Mouse (Mus musculus) spleen, postnatal 14 days (tissue): ENCODE data around the gene Snx12.

ENCODE experiments used
- DNase-seq, 2 experiments: peaks; one replicate each; pipeline ENCODE4 v3.0.0; 2021 to 2022; ENCODE audit warnings: low spot score in 2 of 2

Snx12 gene

DNA sequence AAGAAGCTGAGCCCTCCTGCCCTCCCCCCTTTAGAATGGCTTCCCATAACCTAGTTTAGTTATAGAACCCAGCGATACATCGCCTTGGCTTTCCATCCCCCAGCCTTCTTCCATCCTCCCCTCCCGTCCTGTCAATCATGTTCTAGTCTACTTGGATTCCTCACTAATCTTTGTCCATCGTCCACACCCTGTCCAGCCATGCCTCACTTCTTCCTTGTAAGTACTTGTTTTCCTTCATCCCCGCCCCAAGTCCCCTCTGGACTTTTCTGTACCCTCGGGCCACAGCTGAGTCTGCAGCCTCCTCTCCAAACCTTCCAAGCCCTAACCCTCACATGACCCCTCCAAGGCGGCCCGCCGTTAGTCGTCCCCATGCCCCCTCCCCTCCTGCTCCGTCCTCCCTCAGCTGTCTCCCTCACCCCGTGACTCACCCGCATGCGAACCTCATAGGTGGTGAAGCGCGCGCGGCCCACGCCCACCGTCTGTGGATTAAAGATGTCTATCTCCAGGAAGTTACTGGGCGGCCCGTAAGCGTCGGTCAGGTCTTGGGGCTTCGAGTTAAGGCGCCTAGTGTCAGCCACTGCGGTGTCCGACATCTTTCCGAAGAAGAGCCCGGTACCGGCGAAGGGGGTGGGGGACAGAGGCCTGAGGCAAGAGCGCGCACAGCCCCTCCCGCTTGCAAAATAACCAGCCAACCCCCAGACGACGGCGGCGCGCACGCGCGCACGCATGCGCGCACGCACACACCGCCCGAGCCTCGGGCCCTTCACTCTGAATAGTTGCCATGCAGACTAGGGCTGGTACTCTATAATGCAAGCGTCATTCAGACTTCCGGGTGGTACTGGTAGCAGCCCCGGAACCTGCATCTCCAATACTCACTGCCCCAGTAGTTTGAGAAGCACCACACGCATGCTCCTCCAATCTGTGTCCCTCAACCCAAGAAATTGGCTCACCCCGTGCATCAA, at the start of gene Snx12:
Snx12 (minus strand) TSS at position 730 of the 962 bp plus-strand sequence.
- DNase-seq = peak; percentile 55 to 67

DNA sequence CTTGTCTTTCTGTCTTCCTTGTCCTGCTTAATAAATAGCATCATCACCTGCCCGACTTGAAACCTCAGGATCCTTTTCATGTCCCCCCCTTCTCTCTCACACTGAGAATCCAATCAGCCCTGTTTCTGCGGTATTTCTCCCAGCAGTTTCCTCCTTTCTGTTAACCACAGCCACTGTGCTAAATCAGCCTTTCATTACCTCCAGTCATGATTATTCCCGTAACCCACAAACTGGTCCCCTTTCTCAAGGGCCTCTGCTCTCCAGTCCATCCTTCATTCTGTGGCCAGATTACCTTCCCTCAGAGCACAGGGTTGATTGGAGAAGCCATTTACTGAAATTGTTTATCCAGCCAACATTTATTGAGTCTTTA, 46.4 kb upstream of the Snx12 start, which contains the start of gene Gm20489:
Gm20489 (minus strand) TSS at position 269 of the 370 bp plus-strand sequence.
- DNase-seq = no peak

DNA sequence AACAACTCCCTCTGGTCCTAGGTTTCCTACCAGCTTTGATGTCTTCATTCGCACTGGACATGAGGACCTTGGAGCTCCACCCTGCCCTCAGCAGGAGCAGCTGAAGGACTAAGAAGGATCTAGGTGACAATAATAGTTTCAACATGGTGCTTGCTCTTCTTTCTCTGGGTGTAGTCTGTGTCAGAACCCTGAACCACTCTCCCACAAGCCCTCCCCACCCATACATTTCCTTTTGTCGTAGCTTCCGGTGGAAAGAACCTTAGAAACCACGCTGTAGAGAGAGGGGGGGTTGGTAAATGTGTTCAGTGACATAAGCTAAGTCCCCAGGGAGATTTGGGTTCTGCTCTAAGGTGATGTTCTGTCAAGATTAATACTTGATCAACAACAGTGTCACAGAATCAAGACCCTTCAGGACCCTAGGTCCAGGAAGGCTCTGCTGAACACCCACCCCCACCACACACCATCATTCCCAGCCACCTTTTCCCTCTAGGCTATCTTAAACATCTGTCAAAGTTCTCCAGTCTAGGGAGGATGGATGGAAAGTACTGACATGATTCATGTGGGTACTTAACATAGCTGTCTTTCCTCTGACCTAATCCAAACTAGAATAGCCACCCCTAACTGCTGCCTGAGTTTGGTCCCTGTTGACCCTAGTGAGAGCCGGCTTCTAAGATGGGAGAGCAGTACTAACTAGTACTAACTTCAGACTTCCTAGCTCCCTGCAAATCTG, 45.8 kb upstream of the Snx12 start, which contains the start of gene Il2rg:
Il2rg (minus strand) TSS at position 231 of the 730 bp plus-strand sequence.
- no peak for DNase-seq

DNA sequence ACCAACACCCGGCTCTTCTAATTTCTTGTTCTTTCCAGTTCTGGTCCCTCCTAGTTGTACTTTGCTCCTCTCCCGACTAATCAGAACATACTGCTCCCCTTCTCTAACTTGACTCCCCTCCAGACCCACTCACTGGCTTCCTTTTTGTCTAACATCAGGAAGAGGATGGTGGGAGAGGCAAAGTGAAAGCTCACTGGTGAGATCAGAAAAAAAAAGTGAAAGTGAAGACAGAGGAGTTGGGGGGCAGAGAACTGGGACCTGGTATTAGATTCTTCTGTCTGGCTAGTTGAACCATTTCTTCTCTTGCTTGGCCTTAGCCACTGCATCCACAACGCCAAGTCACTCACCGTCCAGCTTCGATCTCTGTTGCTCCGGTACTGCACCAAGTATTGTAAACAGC, 44.3 kb upstream of the Snx12 start:
- DNase-seq = no peak

DNA sequence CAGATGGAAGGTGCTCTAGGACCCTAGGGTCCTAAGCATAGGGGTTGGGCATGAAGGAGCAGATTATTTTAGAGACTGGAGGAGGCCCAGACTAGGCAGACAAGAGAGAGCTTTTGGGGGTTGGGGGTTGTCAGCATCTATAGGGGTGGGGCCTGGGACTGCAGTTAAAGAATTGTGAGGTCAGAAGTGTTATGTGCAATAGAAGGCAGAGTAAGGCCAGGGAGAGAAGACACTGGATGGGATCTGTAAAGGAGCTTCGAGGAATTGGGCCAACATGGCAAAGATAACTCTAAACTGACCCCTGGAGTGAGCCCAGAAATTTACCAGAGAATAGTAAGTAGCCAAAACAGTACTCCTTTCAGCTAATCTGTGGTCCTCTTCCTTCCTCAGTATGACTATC, 41.5 kb upstream of the Snx12 start, which contains the start of gene Gm614:
Gm614 (minus strand) TSS at position 101 of the 400 bp plus-strand sequence.
- DNase-seq = no peak

DNA sequence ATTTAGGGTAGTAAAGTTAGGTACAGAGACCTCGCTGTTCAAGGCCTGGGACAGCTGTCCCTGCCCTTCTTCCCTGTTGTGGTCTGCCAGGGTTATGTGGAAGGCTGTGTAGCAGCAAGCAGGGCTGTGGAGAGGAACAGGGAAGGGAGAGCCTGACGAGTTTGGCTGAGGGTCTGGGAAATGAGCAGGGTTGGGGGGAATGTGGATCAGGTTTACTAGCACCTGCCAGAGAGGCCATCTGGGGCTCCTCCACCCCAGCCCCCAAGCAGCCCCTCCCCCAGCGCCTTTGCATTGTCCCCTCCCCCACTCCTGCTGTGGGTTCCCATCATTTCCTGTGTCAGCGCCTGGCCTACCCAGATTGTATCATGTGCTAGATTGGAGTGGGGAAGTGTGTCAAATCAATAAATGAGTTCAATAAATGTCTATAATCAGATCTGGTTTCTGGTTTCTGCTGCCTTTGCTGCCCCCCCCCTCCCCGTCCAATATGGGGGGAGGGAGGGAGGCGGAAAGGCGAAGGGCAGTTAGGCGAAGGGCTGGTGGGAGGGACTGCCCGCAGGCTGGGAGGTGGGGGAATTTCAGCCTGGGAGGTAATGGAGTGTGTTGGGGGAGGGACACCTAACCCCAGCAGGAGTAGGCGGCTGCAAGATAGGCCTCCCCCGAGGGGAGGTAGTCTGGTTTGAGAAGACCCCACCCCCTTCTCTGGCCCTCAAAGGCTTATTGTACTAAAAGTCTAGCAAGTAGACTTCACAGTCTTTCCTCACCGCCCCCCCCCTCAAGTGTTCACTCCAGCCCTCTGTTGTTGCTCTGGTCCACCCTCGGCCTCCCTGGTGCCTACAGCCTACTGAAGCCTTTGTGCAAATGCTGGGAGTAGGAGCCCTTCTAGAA, 38.3 kb upstream of the Snx12 start:
- DNase-seq = no peak

DNA sequence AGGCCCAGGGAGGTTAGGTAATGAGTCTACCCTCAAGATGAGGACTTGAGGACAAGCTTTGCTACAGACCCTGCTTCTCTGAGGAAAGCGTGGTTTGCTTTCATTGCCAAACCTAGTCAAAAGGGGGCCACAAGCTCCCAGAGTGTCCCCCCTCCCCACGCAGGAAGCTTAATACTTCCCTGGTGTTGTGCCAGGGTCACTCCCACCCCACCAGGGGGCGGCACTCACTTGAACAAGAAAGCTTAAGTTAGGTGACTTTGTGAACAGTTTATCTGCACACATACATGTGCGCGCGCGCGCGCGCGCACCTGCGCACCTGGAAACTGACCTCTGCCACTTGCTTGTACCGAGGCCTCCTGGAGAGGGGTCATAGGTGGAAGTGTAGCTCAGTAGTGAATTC, 34.2 kb upstream of the Snx12 start:
- DNase-seq = peak in 1 of 2 experiments; percentile 28

DNA sequence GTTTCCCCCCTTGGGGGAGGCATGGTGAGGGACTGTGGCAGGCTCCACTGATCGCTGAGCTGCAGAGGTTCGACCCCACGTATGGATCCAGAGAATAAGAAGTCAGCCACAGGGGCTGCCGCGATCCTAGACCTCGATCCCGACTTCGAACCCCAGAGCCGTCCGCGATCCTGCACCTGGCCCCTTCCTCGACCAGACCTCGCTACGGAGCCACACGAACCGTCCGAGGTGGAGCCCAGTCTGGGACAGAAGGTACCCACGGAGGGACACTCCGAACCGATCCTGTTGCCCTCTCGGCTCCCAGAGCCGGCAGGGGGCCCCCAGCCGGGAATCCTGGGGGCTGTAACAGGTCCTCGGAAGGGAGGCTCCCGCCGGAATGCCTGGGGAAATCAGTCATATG, 32.4 kb upstream of the Snx12 start:
- no peak for DNase-seq

DNA sequence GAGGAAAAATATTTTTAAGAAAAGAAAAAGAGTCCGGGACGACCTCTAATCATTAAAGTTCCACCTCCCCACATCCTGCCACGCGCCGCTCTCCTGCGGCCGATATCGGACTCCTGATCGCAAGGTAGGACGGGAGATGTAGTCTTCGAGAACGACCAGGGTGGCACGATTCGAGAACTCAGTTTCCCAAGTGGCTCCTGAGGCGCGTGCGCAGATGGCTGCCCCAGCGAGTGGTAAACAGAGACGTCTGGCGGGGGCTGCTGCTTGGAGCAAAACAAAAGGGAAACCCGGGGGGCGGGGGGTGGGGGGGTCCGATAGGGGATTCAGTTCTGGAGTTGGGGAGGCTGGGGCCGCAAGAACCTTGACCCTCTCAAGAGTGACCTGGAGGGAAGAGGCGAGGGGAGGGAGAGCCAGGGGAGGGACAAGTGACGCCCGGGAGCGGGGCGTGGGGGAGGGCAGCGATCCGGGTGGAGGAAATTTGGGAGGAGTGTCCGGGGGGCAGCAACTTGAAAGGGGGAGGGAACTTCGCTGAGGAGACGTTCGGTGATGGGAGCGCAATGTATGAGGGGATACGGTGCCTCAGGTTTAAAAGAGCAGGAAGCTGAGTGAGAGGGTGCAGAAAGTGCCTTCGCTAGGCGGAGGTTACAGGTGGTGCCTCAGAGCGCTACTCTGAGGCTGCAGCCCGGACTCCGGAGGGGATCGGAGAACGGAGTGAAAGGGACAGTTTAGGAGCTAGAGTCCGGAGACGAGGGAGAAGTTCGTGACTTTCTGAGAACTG, 31.8 kb upstream of the Snx12 start, which contains the start of gene Foxo4:
Foxo4 (plus strand) TSS at position 577 of the 778 bp plus-strand sequence.
- peak; percentile 70 to 77 for DNase-seq

DNA sequence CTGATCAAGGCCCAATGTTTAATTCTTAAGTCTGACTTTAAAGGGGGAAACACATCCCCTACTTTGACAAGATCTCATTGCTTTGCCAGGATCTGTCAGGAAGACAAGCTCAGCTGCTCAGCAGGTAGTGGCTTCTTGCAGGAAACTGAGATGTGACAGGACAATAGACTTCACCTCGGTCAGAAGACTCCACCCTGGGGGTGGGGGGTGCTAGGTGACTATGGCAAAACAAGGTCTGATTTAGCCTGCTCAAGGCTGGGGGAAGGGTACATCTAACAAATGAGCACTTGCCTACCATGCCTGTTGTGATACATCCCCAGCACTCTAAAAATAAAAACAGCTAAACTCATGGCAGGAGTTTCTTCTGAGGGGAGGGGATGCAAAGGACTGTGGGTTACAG, 22.6 kb upstream of the Snx12 start:
- no peak for DNase-seq

DNA sequence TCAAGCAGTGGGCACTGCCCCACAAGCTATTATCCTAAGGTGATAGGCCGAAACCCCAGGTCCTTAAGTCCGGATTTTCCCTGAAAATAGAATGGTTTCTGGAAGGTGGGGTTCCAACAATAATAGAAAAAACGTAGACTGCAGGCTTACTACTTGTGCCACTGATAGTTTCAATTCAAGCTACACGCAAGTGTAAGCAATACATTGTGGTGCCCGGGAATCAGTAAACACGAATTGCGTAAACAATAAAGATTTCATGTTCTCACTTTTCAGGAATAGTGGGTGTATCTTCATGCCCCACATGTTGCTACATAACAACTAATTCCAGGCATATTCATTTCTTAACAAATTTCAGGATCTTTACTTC, 416 bp upstream of the Snx12 start:
- DNase-seq = no peak

DNA sequence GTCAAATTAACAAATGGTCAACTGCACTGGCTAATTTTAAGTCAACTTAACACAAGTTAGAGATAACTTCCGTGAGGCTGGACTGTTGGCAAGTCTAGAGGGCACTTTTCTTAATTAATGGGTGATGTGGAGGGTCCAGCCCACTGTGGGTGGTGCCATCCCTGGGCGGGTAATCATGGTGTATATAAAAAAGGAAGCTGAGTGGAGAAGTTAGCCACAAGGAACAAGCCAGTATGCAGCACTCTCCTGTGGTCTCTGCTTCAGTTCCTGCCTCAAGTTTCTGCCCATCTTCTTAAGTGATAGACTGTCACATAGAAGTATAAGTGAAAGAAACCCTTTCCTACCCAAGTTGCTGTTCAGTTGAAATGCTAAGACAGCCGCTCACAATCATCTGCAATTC, 33.1 kb downstream of the Snx12 start:
- no peak for DNase-seq

DNA sequence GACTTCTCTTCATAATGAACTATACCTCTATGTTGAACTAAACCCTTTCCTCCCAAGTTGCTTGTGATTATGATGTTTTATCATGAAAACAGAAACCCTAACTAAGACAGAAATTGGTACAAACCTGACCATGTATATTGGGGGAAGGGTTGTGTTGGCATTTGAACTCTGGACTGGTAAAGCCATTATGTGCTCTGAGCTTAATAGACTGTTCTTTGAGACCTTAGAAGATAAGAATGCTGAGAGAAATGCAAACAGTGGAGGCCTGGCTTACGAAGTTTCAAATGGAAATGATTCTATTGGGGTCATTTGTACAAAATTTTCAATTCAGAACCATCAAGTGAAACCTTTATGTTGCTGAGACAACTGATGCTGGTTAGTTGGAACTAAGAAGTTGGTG, 34.7 kb downstream of the Snx12 start:
- no peak for DNase-seq

DNA sequence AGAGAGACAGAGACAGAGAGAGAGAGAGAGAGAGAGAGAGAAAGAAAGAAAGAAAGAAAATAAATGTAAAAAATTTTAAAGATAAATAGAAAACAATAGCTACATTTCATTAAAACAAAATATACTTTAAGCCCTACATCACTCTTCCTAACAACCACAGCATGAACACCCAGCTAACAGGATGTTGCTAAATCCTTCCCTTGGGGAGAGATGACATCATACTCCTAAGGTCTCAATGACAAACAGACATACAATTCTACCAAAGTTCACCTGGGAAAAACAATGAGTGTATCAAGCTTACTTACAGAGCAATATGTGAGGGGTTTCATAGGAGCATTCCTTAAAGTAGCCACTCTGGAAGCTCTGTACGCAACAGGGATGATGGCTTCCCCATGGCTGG, 49.0 kb downstream of the Snx12 start:
- DNase-seq = no peak

DNA sequence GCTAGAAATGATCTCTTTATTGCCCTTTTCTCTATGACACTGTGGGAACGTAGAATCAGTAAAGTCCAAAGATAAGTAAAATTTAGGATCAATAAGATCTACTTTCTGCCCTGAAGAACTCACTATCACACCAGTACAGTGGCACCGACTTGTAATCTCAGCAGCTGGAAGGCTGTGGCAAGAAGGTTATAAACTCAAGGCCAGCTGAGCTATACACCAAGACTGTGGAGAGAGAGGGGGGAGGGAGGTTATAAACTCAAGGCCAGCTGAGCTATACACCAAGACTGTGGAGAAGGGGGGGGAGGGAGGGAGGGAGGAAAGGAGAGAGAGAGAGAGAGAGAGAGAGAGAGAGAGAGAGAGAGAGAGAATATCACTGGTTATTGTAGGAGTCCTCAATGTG, 53.9 kb downstream of the Snx12 start:
- DNase-seq = no peak

DNA sequence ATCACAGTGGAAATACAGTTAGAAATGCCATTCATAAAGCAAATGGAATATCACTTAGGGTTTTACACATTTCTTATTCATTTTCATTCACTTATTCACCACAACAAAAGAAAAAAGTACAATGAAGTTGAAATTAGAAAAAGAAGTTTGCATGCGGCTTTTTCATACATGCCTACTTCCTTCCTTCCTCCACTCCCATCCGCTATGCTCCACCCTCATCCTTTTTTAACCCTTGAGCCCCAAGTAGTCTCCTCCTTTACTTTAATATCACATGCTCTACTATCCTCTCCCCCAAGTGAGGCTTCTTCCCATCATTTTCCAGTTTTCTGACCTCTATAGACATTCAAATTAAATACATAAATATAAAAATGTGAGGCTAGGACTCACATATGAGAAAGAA, 58.6 kb downstream of the Snx12 start:
- DNase-seq = no peak

DNA sequence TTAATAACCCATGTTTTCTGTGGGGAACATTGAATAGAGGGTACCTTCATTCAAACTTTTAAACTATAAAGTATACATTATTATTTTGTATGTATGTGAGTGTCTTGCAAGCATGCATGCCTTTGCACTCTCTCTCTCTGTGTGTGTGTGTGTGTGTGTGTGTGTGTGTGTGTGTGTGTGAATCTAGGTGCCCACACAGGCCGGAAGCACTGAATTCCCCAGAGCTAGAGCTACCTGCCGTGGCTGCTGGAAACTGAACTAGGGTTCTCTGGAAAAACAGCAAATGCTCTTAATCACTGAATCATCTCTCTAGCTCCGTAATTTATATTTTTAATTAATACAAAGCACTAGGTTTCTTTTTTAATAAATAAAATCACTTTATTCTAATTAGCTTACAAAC, 59.1 kb downstream of the Snx12 start:
- no peak for DNase-seq

DNA sequence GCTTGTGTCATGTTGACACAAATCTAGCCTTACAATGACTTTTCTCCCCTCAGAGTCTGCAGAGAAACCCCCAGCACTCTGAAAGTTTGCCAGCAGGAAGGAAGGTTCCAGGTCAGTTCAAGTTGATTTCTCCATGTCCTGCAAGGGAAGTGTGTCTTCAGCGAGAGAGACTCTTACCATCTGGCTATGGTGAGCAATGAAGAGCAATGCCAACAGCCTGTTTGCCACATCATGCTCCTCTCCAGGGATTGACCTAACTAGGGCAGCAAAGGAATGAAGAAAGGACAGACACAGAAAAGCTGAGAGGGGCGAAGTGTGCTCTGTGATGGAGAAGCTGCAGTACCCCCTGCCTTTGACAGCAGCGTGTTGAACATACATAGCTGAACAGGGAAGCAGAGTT, 59.8 kb downstream of the Snx12 start:
- DNase-seq = no peak

DNA sequence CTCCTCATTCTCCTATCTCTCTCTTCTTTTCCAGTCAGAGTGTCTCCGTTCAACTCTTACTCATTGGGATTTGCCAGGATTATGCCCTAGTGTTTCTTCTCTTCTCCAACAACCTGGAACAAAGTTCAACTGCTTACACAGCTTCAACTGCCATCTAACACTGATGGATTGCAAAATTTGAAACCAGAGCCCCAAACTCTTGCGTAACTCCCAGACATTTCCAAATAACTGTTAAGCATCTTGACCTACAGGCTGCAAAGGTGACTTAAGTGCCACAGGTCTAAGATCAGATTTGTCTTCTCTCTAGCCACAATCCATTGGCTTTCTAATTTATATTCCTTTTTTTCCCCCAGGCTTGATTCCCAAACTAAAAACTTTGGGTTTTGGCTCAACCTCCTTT, 64.9 kb downstream of the Snx12 start:
- no peak for DNase-seq

DNA sequence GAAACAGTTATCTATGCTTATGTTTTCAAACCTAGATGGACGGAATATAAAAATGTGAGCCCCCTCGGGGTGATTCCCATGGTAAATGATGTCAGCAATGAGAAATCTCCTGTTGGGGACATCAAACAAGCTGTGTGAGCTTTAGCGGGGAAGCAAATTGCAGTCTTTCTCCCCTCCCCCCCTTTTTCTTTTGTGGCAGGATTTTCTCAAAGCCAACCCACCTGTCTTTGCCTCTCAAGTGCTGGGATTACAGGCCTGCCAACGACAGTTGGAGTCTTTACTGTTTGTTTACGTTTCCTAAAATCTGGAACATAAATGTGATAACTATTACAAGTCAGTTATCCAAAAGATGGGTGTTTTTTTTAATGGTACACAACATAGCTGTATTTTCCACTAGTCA, 66.0 kb downstream of the Snx12 start:
- DNase-seq = no peak

DNA sequence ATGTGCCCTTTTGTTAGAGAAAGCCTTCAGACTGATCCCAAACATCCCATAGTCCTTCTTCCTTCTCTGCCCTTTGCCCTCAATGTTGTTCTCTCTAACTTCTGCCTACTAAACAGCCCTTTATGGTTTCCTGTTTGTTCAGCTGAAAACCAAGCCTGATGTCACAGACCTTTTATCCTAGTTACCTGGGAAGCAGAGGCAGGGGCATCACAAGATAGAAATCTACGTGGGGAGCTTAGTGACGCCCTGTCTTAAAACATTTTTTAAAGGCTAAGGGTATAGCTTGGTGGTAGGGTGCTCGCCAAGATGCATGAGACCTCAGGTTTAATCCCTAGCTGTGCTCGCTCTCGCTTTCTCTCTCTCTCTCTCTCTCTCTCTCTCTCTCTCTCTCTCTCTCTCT, 74.9 kb downstream of the Snx12 start:
- no peak for DNase-seq
